Mouse (Mus musculus) thymus, adult 18-20 months (tissue): Measurements from ENCODE around the gene Rgl2.
"Not testable (repeated sequence)": the region's sequence is repeated elsewhere in the genome, so short reads cannot be mapped to it uniquely, and the experiment has no call there.

ENCODE experiments used
- DNase-seq, 2 experiments: peaks; one replicate each; pipeline ENCODE4 v3.0.0; 2022; ENCODE audit warnings: mixed read lengths in 2 of 2

The Rgl2 gene

DNA sequence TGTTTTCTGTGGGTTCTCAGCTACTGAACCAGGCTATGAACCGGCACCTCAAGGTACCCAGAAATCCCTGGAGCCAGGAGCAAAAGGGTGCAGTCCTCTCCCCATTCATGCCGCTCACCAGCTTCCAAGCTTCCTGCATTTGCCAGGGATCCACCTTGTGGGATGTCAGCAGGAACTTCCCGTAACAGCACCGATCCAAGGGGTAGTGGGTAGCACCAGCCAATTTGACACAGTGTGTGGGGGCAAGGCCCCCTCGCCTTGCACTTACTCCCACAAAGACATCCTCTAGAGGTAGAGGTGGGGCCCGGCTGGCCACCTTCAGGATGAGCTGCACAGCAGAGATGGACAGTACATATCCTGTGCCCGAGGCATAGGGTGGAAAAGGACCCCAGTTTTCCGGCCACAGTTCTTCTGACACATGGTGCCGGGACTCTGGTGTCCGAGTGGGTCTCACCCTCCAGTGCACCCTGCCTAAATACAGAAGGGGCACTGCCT lies 20.8 kb downstream of the Rgl2 start:
- no peak for DNase-seq

DNA sequence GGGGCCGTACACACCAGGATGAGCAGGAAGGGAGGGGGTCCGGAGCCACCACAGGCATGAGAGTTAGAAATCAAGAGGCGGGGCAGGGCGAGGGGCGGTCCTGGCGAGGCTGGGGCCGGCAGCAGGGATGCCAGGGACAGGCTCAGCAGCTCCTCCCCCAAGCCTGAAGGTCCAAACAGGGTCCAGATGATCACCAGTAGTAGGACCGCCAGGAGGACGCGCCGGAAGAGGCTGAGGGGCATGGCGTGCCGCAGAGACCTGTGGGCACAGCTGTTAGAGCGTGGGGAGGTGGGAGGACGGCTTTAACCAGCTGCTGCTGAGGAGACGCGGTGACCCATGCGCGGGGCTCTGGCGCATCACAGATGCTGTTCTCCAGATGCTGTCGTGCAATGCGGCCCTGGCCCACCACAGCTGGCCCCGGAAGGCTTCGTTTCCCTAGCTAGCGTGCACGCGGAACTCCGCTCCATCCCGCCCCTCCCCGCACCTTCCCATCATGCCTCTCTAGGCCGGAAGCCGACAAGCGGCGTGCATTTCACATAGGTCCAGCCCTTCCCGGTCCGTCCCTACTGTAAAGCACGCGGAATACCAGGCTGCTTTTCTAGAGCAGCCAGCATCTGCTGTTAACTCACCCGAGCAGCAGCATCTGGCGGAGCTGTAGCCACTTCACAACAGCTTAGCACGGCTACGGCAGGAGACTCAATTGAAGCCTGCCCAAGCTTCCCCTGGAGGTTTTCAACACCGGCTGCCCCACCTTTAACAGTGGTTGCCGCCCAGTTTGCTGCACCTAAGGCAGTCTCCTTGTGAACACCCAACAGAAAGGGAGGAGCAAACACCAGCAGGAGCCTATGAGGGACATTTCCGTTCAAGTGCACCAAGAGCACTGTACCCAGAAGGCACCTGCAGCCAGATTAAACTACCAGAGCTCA lies 21.9 kb downstream of the Rgl2 start, which contains the start of gene B3galt4:
Gene B3galt4, minus strand, starts transcription at position 468 of the 926 bp plus-strand sequence.
- peak; percentile 67 to 69 for DNase-seq

- DNase-seq, result not testable (repeated sequence)
These were observed 22.7 kb downstream of the Rgl2 start for GRCm38 (mm10) chr17:33952015-33952414.

- DNase-seq, result no peak
These were observed 23.5 kb downstream of the Rgl2 start for GRCm38 (mm10) chr17:33952879-33953278.

GRCm38 (mm10) chr17:33953310-33953709 lies 24.0 kb downstream of the Rgl2 start:
- DNase-seq, result no peak

DNA sequence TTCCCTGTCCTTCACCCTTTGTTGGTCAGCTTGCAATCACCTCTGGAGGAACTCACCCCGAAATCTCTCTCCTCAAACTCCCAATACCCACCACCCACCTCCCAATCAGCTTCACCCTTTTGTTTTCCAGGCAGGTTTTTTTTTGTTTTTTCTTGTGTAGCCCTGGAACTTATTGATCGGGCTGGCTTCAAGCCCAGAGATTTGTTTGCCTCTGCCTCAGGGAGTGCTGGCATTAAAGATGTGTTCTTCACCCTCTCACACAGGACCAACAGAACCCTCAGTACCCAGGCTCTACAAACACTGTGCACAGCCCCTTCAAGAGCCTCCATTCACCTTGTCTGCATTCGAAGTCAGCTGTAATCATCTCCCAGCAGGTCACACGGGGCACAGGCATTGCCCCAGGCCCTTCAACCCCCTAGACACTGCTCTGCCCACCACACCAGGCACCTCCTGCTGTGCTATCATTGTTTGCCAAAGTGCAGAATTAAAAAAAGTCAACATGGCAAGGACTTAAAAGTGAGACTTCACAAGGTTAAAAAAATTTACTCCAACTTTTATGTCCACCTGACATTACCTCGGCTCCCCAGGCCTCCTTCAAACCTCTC lies 24.7 kb downstream of the Rgl2 start:
- no peak for DNase-seq

- no peak for DNase-seq
These were observed 25.6 kb downstream of the Rgl2 start for GRCm38 (mm10) chr17:33954646-33955554.

DNA sequence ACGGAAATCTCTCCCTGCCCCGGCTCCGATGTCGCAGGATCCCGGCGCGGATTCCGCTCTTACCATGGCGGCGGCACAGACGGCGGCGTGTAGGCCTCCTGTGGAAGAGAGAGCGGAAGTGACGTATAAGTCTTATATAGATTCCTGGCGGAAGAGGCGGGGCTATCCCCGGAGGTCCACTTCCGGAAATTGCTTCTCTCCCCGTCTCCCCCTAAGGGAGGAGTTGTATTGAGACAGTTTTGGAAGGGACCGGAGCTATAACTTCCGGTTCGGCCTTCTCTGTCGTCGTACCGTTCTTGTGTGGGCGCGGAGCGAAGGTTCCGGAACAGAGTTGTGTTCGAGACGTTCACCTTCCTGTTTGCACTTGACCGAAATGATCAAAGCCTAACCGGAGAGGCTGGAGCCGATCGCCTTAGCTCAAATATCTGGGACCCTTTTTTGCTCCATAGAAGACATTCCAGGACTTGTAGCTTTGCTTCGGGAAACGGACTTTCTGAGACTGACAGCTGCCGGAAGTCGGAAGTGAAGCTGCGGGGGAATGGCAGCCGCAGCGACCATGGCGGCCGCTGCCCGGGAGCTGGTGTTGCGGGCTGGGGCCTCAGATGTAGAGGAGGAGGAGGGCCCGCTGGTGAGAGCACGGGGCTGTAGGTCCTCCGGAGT lies 26.3 kb downstream of the Rgl2 start, which contains the start of the genes Vps52 and Rps18:
Gene Vps52, plus strand, starts transcription at position 258 of the 660 bp plus-strand sequence.
Gene Rps18, minus strand, starts transcription at position 447 of the 660 bp plus-strand sequence.
- peak; percentile 90 to 96 for DNase-seq

DNA sequence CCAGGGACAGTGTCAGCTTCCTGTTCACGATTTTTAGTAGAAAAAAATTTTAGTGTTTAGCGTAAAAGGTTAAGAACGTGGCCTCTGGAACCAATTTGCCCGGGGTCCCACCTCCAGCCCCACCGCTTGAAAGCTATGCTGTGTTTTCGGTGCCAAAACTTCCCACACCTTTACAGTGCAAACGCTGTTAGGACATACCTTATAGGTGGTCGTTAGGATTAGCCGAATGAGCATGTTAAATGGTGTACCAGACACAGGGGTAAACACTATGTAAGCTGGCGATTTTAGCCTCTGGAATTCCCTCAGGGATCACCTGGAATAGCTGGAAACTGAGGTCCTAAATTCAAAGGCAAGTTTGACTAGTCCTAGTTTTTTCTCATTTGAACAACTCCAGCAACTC lies 27.0 kb downstream of the Rgl2 start:
- DNase-seq, result no peak

- no peak for DNase-seq
These were observed 28.1 kb downstream of the Rgl2 start for GRCm38 (mm10) chr17:33957493-33957892.

DNA sequence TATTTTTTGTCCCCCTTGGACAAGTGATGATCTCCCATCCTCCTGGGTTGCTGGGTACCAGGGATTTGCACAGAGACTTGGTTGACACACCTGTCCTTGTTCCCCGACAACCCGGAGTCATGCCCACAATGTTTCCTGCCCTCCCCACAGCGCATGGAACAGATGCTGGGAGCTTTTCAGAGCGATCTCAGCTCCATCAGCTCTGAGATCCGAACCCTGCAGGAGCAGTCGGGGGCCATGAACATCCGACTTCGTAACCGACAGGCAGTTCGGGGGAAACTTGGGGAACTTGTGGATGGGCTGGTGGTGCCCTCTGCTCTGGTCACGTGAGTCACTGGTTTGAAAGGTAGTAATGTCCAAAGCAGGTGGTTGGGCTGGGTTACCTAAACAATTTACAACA lies 29.1 kb downstream of the Rgl2 start:
- no peak for DNase-seq

DNA sequence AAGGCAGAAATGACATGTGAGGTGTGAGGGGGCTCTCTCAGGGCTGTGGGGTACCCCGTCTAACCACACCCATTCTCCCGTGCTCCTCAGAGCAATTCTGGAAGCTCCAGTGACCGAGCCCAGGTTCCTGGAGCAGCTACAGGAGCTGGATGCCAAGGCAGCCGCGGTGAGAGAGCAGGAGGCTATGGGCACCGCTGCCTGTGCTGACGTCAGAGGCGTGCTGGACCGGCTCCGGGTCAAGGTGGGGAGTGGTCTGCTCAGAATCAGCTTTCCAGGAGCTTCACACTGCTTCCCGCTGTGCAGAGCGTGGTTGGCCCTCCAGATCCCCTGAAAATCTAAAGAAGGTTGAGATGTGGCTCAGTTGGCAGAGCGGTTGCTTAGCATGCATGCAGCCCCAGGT lies 29.8 kb downstream of the Rgl2 start:
- DNase-seq, result no peak

DNA sequence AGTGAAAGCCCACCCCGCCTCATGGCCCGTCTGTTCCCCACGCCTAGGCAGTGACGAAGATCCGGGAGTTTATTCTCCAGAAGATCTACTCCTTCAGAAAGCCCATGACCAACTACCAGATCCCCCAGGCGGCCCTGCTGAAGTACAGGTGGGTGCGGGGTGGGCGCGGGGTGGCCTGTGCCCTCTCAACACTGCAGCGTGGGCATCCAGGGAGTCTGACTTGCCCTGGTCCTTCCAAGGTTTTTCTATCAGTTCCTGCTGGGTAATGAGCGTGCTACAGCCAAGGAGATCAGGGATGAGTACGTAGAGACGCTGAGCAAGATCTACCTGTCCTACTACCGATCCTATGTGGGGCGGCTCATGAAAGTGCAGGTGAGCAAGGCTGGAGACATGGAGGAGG lies 30.6 kb downstream of the Rgl2 start:
- no peak for DNase-seq

DNA sequence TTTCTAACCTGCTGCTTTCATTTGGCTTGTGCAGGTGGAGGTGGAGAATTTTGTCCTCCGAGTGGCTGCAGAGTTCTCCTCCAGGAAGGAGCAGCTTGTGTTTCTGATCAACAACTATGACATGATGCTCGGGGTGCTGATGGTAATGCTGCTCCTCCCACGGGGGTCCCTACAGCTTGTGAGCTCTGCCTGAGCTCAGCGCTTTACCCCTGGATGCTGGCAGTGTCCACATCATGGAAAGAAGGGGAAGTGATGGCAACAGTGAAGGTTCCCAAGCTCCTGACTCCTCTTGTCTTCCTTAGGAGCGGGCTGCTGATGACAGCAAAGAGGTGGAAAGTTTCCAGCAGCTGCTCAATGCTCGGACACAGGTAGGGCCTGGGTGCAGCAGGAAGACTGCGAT lies 33.5 kb downstream of the Rgl2 start:
- DNase-seq, result no peak

- DNase-seq, result no peak
These were observed 35.9 kb downstream of the Rgl2 start for GRCm38 (mm10) chr17:33965082-33965845.

DNA sequence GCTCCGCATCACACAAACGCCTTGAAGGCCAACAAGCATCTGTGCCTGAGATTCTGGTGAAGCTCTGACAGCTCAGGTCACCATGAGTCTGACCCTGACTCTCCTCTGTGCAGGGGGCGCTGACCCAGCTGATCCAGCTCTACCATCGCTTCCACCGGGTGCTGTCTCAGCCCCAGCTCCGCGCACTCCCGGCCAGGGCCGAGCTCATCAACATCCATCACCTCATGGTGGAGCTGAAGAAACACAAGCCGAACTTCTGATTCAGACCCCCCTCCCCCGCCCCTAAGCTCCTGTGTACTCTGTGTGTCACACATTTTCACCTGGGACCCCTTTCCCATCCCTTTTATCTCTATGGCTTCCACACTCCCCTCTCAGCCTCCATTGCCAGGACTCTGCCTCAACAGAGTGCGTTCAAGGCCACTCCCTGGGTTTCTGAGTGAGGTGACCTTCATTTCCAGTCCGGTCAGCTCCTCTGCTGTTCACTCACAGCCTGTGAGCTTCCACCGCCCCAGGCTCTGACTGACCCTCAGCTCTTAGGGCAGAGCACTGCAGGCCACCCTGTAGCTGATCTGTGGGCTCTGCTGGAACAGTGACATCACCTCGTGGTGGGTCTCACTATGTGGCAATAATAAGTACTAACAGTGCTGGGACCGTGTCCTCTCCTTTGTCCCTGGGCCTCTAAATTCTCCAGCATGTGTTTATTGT lies 36.7 kb downstream of the Rgl2 start:
- DNase-seq, result no peak

DNA sequence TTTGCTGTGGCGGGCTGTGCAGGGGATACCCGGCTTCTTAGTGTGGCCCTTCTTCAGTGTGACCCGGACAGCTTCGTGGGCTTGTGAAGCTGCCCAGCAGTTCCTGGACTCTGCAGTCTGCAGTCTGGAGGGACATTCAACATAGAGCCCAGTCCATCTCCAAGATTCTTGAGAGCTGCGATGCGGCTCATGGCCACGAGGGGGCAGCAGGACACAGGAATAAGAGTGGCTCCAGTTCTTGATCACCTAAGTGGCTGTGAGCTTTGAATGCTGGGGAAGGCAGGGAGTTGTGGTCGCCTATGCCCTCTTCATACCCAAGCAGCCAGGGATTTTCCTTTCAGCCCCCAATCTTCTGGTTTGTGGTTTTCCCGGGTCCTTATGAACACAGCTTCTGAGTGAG lies 39.1 kb downstream of the Rgl2 start:
- DNase-seq, result peak in 1 of 2 experiments; percentile 59

GRCm38 (mm10) chr17:33968927-33969326 lies 39.6 kb downstream of the Rgl2 start:
- no peak for DNase-seq

- DNase-seq, result no peak
These were observed 40.1 kb downstream of the Rgl2 start for GRCm38 (mm10) chr17:33969394-33969793.

DNA sequence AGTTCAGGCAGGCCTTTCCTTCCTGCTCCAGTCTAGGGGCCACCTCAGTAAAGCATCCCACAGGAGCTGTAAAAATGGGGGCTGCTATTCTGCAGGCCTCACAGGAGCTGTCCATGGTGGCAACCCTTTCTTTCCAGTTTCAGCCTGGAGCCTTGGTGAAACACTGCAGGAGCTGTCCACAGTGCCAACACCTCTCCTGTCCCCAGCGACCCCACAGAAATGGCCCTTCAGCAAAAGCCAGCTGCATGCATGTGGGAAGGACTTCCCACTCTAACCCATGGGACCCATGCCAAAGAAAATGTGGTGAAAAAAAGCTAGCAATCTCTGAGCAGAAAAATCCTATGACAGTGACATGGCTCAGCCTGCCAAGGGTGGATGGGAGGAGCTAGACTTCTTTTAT lies 43.3 kb downstream of the Rgl2 start:
- no peak for DNase-seq

DNA sequence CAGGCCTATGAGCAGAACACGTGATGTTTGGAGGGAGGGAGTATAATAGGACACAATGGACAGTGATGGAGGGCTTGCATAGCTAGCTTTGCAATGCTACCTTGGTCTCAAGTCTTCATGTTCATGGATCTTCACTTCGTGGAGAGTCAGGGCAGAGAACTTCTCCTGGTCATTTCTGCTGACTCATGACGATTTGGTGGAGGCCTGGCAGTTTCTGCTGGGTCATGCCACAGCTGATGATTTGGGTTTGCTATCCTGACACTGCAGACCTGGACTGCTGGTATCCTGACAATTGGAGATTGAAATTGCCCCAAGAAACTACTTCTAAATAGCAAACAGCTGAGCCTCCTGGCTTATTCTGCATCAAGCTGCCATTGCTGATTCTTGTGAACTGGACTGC lies 44.2 kb downstream of the Rgl2 start:
- DNase-seq, result no peak
